In genomic region chr14:78881563-78881962, GRCm38 (mm10) we compare ENCODE assay signal across 21 mouse cellular contexts. TPM values are rescaled to one million over a fixed set of nuclear protein-coding genes. Genes with fewer than 3 reads are reported as not detected.
DNase-seq lines count a peak whose midpoint lies in the region; ATAC-seq and TF ChIP-seq lines count a peak whose summit lies in the region.
"Had no signal": no experiment of that assay in that cellular context is flagged by ENCODE, and none has a peak within 500 bp of the region (broad histone marks: within the 10 kb centered on the region; RNA-seq: fewer than 3 reads in every experiment).

No protein-coding gene starts in this region.

- no peaks in the 10 kb centered on the region for H3K36me3 ChIP-seq in heart, embryonic 14.5 days (ENCODE audit: control insufficient read depth, insufficient read depth, low read length)
- no peaks in the 10 kb centered on the region for H3K36me3 ChIP-seq in hindbrain, embryonic 16.5 days (ENCODE audit: control insufficient read depth, insufficient read depth, low read length)
- no peaks in the 10 kb centered on the region for H3K36me3 ChIP-seq in hindbrain, postnatal 0 days (ENCODE audit: insufficient read depth, low read length)
- H3K36me3 ChIP-seq: embryonic facial prominence, embryonic 15.5 days; limb, embryonic 10.5 days had no signal

- H3K27ac ChIP-seq in heart, embryonic 14.5 days (replicated peaks in 1 of 2; ENCODE audit: control insufficient read depth in 1 of 2, insufficient read depth in 1 of 2, low read depth in 2 of 2, low read length in 2 of 2): peak overlapping the region; percentile 17 to 59; a peak in 2 of 4 replicates
- no peak overlapping the region for H3K27ac ChIP-seq in hindbrain, embryonic 16.5 days (ENCODE audit: low read depth, low read length)
- H3K27ac ChIP-seq in hindbrain, postnatal 0 days: no peak overlapping the region
- H3K27ac ChIP-seq: embryonic facial prominence, embryonic 15.5 days; left cerebral cortex, adult 2 months; limb, embryonic 10.5 days had no signal

- peak overlapping the region; percentile 46; the same call in 1 of the 2 replicates for H3K9ac ChIP-seq in heart, embryonic 14.5 days (ENCODE audit: low read length)
- peak overlapping the region; percentile 35; the same call in 1 of the 2 replicates for H3K9ac ChIP-seq in hindbrain, embryonic 16.5 days (ENCODE audit: low read depth, low read length)
- no peak overlapping the region for H3K9ac ChIP-seq in hindbrain, postnatal 0 days (replicated peaks; ENCODE audit: low read length)
- H3K9ac ChIP-seq: embryonic facial prominence, embryonic 15.5 days; liver, postnatal 0 days had no signal

- H3K4me3 ChIP-seq in heart, embryonic 14.5 days (ENCODE audit: control insufficient read depth in 1 of 2, insufficient read depth in 1 of 2, low read depth in 1 of 2, low read length in 2 of 2): peak overlapping the region in 1 of 2 experiments; percentile 21; a peak in 2 of 4 replicates
- no peak overlapping the region for H3K4me3 ChIP-seq in hindbrain, embryonic 16.5 days (ENCODE audit: low read length)
- H3K4me3 ChIP-seq in hindbrain, postnatal 0 days (ENCODE audit: low read length): no peak overlapping the region
- H3K4me3 ChIP-seq: embryonic facial prominence, embryonic 15.5 days; left cerebral cortex, adult 2 months; limb, embryonic 10.5 days had no signal

- DNase-seq in adrenal gland, adult 2 months: peak; percentile 16
- DNase-seq in adrenal gland, adult (ENCODE audit: inconsistent age in 2 of 2, low spot score in 1 of 2): no peak
- DNase-seq in heart, adult 11 months: no peak
- no peak for DNase-seq in hindbrain, postnatal 0 days (ENCODE audit: low spot score)
- peak; percentile 17 for DNase-seq in R1 (ENCODE audit: low read depth, low spot score)
- DNase-seq in kidney, postnatal 36 days: no peak
- DNase-seq: cerebellum, adult 11 months; cerebellum, postnatal 14 days; kidney, adult 8-10 months; kidney, postnatal 14 days; layer of hippocampus, adult 9-11 months; liver, postnatal 0 days; lung, postnatal 14 days; right cerebral cortex, adult 18-20 months; thymus, postnatal 25 days had no signal

- H3K4me2 ChIP-seq in heart, embryonic 14.5 days (ENCODE audit: low read length): peak overlapping the region; percentile 49
- H3K4me2 ChIP-seq in hindbrain, embryonic 16.5 days (ENCODE audit: low read length): no peak overlapping the region
- H3K4me2 ChIP-seq in hindbrain, postnatal 0 days (ENCODE audit: low read depth, low read length): no peak overlapping the region
- H3K4me2 ChIP-seq: embryonic facial prominence, embryonic 15.5 days had no signal

- no peaks in the 10 kb centered on the region for H3K9me3 ChIP-seq in heart, embryonic 14.5 days (ENCODE audit: control insufficient read depth, low read length)
- no peaks in the 10 kb centered on the region for H3K9me3 ChIP-seq in hindbrain, embryonic 16.5 days (ENCODE audit: control insufficient read depth, low read length)
- no peaks in the 10 kb centered on the region for H3K9me3 ChIP-seq in hindbrain, postnatal 0 days (ENCODE audit: low read length)
- H3K9me3 ChIP-seq: embryonic facial prominence, embryonic 15.5 days; limb, embryonic 10.5 days had no signal

- no peaks in the 10 kb centered on the region for H3K27me3 ChIP-seq in heart, embryonic 14.5 days (ENCODE audit: control insufficient read depth, insufficient read depth, low read length)
- no peaks in the 10 kb centered on the region for H3K27me3 ChIP-seq in hindbrain, embryonic 16.5 days (replicated peaks; ENCODE audit: control insufficient read depth, insufficient read depth, low read length)
- H3K27me3 ChIP-seq in hindbrain, postnatal 0 days (ENCODE audit: insufficient read depth, low read length): no peaks in the 10 kb centered on the region
- H3K27me3 ChIP-seq: embryonic facial prominence, embryonic 15.5 days had no signal

- WGBS in heart, embryonic 14.5 days: 51% methylated on average over 10 of the region's 10 CpGs
- 57% methylated on average over 10 of the region's 10 CpGs for WGBS in hindbrain, embryonic 16.5 days
- WGBS in hindbrain, postnatal 0 days: 50% methylated on average over 10 of the region's 10 CpGs

- no peak for TF ChIP-seq CTCF in hindbrain, postnatal 0 days (IDR thresholded peaks at IDR 0.05; ENCODE audit: low read depth)

- peak; percentile 66; the same call in 1 of the 2 replicates for ATAC-seq in heart, embryonic 14.5 days (ENCODE audit: insufficient number of reproducible peaks, insufficient read depth, low FRiP score, low read depth)
- peak; percentile 54; the same call in 1 of the 2 replicates for ATAC-seq in hindbrain, embryonic 16.5 days
- ATAC-seq in hindbrain, postnatal 0 days: no peak
- ATAC-seq: forebrain, embryonic 16.5 days; liver, postnatal 0 days had no signal

- H3K4me1 ChIP-seq in heart, embryonic 14.5 days (ENCODE audit: control insufficient read depth in 2 of 2, insufficient read depth in 2 of 2, low read length in 2 of 2): peaks cover 20 to 44% of the 10 kb centered on the region in 2 experiments
- peaks cover 3% of the 10 kb centered on the region for H3K4me1 ChIP-seq in hindbrain, embryonic 16.5 days (ENCODE audit: control insufficient read depth, insufficient read depth, low read depth, low read length)
- no peaks in the 10 kb centered on the region for H3K4me1 ChIP-seq in hindbrain, postnatal 0 days (ENCODE audit: insufficient read depth, low read length)
- H3K4me1 ChIP-seq: embryonic facial prominence, embryonic 15.5 days had no signal

RNA-seq across cellular contexts. Expression of gene Vwa8, which starts 32.7 kb away (rescaled TPM):
- total RNA-seq in adrenal gland, adult 2 months (2021): 100 to 1,000 TPM; 154 to 156 TPM
- polyA plus RNA-seq in adrenal gland, adult 2 months (2012; rRNA removed): 21.8 and 22.4 TPM in 2 replicates
- 23.1 and 25.2 TPM in 2 replicates for polyA plus RNA-seq in heart, embryonic 14.5 days (2014; fragmentation: Nextera tagmentation; extraction: Ambion mirVana)
- 7.9 and 8.4 TPM in 2 replicates for polyA plus RNA-seq in hindbrain, embryonic 16.5 days (2015; fragmentation: Nextera tagmentation; extraction: Ambion mirVana)
- 20.8 and 23.1 TPM in 2 replicates for total RNA-seq in hindbrain, postnatal 0 days (2014; rRNA removed)
- 9.6 TPM in 2 replicates for polyA plus RNA-seq in hindbrain, postnatal 0 days (2015; fragmentation: Nextera tagmentation; extraction: Ambion mirVana)

Comparison
In these comparisons a context has a peak if more than half of its experiments do, and no peak if none do; other contexts are left out.
1. DNase-seq: peak in adrenal gland, adult 2 months (single experiment) and R1 (single experiment); none in adrenal gland, adult (0 of 2), heart, adult 11 months (single experiment), hindbrain, postnatal 0 days (single experiment) and kidney, postnatal 36 days (0 of 2).
2. H3K27ac ChIP-seq: peak in heart, embryonic 14.5 days (2 of 2); none in hindbrain, embryonic 16.5 days (single experiment) and hindbrain, postnatal 0 days (single experiment).